Mouse (Mus musculus): ENCODE measurements around the gene Ntf5. TPM values are rescaled to one million over a fixed set of nuclear protein-coding genes. Genes with fewer than 3 reads are reported as not detected.

Gene Ntf5
- total and polyA plus RNA-seq, 2 experiments from 2014 or later = not detected

DNA sequence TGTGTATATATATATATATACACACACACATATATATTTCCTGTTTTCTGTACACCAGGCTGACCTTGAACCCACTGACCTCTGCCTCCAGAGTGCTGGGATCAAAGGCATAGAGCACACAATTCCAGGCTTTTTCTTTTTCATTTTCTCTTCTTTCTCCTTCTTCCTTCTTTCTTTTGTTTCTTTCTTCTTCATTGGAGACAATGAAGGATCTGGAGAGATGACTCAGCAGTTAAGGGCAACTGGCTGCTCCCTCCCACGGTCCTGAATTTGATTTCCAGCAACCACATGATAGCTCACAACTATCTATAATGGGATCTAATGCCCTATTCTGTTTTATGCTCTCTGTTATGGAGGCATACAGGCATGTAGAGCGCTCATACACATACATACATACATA, 16.7 kb upstream of the Ntf5 start:
- Histone ChIP-seq H3K4me1 (ENCODE audit: insufficient read depth, low read length) (peaks cover 8% of the 10 kb centered on the region), H3K27me3 (ENCODE audit: insufficient read depth, low read length) (no peaks in the 10 kb centered on the region; the same call in 1 of the 2 replicates), H3K9me3 (ENCODE audit: low read length) (no peaks in the 10 kb centered on the region), H3K4me3 (ENCODE audit: low read depth, low read length) (no peak overlapping the region), H3K27ac (ENCODE audit: low read depth, low read length) (no peak overlapping the region), H3K36me3 (ENCODE audit: insufficient read depth, low read length) (0 out of 2 replicates have a peak, but pooled peaks cover 2% of the 10 kb centered on the region), H3K9ac (replicated peaks; ENCODE audit: low read length, poor library complexity, severe bottlenecking) (no peak overlapping the region), H3K4me2 (ENCODE audit: low read depth, low read length, poor library complexity, severe bottlenecking) (no peak overlapping the region)
- 72% methylated on average over 2 of the region's 2 CpGs for WGBS
- ATAC-seq (ENCODE audit: low FRiP score) (no peak), DNase-seq (ENCODE audit: low spot score) (no peak)
- TF ChIP-seq CTCF (IDR thresholded peaks at IDR 0.05) = no peak

DNA sequence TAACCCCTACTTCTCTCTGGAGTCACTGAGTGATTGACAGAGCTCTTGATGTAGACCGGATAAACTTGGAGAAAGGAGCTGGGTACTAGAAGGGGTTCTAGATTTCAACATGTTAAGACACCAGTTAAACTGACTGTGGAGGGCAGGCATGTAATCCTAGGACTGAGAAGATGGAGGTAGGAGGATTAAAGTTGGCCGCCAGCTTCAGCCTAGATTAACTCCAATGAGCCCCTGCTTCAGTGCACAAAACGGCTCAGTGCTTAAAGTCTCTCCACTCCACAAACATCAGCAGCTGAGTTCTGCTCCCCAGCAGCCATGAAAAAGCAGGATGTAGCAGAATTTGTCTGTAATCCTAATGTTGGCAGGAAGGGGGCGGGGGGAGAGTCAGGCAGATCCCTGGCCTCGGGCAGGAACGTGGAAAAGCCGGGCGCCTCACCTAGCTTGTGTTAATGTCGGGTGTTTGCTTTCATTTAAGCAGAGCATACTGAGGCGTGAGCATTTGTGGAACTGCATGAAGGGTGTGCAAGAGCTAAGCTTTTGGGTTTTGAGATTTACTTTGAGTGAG, 11.9 kb upstream of the Ntf5 start:
- Histone ChIP-seq H3K4me1 (ENCODE audit: insufficient read depth, low read length) (no peaks in the 10 kb centered on the region), H3K27ac (ENCODE audit: low read depth, low read length) (no peak overlapping the region), H3K4me3 (ENCODE audit: low read depth, low read length) (no peak overlapping the region), H3K36me3 (ENCODE audit: insufficient read depth, low read length) (no peaks in the 10 kb centered on the region), H3K9me3 (ENCODE audit: low read length) (no peaks in the 10 kb centered on the region), H3K9ac (replicated peaks; ENCODE audit: low read length, poor library complexity, severe bottlenecking) (no peak overlapping the region), H3K4me2 (ENCODE audit: low read depth, low read length, poor library complexity, severe bottlenecking) (no peak overlapping the region), H3K27me3 (ENCODE audit: insufficient read depth, low read length) (peaks cover 17% of the 10 kb centered on the region)
- no peak for TF ChIP-seq CTCF (IDR thresholded peaks at IDR 0.05)
- DNase-seq (ENCODE audit: low spot score) (no peak), ATAC-seq (ENCODE audit: low FRiP score) (no peak)
- WGBS = 65% methylated on average over 10 of the region's 10 CpGs

DNA sequence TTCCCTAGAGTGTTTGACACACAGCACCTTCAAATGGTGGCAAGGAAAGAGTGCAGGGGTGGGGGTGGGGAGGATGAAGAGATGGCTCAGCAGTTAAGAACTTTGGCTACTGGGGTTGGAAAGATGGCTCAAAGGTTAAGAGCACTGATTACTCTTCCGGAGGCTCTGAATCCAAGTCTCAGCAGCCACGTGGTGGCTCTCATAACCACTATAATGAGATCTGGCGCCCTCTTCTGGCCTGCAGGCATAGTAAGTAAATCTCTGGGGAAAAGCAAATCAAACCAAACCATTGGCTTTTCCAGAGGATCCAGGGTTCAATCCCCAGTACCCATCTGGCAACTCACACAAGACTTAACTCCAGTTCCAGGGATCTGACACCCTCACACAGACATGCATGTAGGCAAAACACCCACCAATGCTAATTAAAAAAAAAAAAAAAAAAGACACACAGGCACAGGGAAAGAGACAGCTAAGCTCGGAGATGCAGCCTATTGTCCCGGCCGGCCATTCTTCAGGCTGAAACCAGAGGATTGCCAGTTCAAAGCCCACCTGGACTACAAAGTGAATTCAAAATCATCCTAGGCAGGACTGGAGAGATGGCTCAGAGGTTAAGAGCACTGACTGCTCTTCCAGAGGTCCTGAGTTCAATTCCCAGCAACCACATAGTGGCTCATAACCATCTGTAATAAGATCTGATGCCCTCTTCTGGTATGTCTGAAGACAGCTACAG, 9.8 kb upstream of the Ntf5 start:
- no peak overlapping the region for H3K4me3 ChIP-seq (ENCODE audit: low read depth, low read length)
- DNase-seq (ENCODE audit: low spot score) (peak; percentile 64), ATAC-seq (ENCODE audit: low FRiP score) (no peak)
- H3K4me2 ChIP-seq (ENCODE audit: low read depth, low read length, poor library complexity, severe bottlenecking) = no peak overlapping the region
- no peak overlapping the region for H3K27ac ChIP-seq (ENCODE audit: low read depth, low read length)
- TF ChIP-seq CTCF (IDR thresholded peaks at IDR 0.05) = peak; percentile 65
- H3K27me3 ChIP-seq (ENCODE audit: insufficient read depth, low read length) = peaks cover 37% of the 10 kb centered on the region
- H3K9me3 ChIP-seq (ENCODE audit: low read length) = no peaks in the 10 kb centered on the region
- 45% methylated on average over 6 of the region's 6 CpGs for WGBS
- H3K9ac ChIP-seq (replicated peaks; ENCODE audit: low read length, poor library complexity, severe bottlenecking) = no peak overlapping the region
- H3K4me1 ChIP-seq (ENCODE audit: insufficient read depth, low read length) = no peaks in the 10 kb centered on the region
- H3K36me3 ChIP-seq (ENCODE audit: insufficient read depth, low read length) = no peaks in the 10 kb centered on the region

DNA sequence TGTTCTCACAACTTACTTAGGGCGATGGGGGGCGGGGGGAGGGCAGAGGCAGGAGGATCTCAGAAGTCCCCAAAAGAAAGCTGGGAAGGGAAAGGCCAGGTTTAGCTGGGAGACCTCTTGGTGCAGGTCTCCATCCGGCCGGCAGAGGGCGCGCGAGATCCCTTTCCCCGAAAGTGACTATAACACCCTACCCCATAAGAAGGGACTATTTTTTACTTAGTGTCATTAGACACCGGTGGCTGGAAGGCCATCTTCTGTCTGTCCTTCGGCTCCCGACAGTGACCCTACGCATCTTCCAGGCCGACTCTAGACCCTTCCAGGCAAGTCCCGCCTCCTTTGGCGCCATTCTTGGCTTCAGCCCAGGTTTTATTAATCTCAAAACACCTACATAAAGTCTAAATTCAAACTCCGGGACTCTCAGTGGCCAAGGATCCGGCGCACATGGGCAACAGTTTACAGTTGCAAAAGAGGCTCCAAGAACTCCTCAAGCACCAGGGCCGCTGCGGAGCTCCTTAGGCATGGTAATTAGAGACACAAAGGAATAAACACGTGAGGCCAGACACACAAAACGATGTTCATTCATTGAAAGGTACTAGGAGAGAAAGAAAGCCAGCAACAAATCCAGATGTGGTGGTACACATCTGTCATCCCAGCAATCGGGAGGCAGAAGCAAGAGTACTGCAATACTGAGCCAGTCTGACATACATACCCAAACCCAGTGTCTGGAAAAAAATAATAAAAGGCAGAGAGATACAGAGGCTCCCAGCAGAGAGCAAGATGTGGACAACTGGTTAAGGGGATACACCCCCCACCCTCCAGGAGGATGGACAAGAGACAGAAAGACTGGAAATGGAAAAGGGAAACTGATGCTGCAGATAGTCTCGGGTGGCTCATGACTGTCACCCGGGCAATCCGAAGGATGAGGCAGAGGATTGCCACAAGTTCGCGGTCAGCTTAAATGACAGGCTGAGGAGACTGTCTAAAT, 8.1 kb upstream of the Ntf5 start, which contains the start of gene Kcna7:
Kcna7 (plus strand) TSS at position 563 of the 985 bp plus-strand sequence.
- no peak within 1 kb of the TSS for H3K9ac ChIP-seq (replicated peaks; ENCODE audit: low read length, poor library complexity, severe bottlenecking)
- peak within 1 kb of the TSS; percentile 36 for H3K4me3 ChIP-seq (ENCODE audit: low read depth, low read length)
- H3K27me3 ChIP-seq (ENCODE audit: insufficient read depth, low read length) = peaks cover 54% of the 10 kb centered on the region
- TF ChIP-seq CTCF (IDR thresholded peaks at IDR 0.05) = peak; percentile 83
- ATAC-seq (ENCODE audit: low FRiP score) (no peak), DNase-seq (ENCODE audit: low spot score) (no peak)
- H3K27ac ChIP-seq (ENCODE audit: low read depth, low read length) = no peak within 1 kb of the TSS
- no peaks in the 10 kb centered on the region for H3K36me3 ChIP-seq (ENCODE audit: insufficient read depth, low read length)
- 12% methylated on average over 28 of the region's 28 CpGs for WGBS
- H3K4me1 ChIP-seq (ENCODE audit: insufficient read depth, low read length) = no peaks in the 10 kb centered on the region
- no peaks in the 10 kb centered on the region for H3K9me3 ChIP-seq (ENCODE audit: low read length)
- peak within 1 kb of the TSS; percentile 46 for H3K4me2 ChIP-seq (ENCODE audit: low read depth, low read length, poor library complexity, severe bottlenecking)

DNA sequence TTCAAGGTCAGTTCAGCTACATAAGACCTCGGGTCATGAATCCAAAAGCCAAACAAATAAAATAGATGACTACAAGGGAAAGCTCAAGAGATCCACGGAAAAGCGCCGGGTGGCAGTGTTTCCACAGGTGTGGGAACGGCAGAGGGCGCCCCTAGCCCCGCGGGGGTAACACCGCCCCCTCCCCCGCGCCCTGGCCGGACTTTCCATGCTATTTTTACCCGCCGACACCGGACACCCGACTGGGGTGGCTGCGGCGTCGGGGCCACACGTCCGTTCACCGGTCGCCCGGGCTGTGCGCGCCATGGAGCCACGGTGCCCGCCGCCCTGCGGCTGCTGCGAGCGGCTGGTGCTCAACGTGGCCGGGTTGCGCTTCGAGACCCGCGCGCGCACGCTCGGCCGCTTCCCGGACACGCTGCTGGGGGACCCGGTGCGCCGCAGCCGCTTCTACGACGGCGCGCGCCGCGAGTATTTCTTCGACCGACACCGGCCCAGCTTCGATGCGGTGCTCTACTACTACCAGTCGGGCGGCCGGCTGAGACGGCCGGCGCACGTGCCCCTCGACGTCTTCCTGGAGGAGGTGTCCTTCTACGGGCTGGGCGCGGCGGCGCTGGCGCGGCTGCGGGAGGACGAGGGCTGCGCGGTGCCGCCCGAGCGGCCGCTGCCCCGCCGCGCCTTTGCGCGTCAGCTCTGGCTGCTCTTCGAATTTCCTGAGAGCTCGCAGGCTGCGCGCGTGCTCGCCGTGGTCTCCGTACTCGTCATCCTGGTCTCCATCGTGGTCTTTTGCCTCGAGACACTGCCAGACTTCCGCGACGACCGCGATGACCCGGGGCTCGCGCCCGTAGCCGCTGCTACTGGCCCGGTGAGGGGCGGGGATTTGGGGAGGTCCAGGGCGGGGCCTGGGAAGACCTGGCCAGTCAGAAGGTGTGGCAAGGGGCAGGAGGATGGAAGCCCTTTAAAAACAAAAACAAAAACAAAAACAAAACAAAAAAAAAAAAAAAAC, 7.0 kb upstream of the Ntf5 start:
- ATAC-seq (ENCODE audit: low FRiP score) = no peak
- TF ChIP-seq CTCF (IDR thresholded peaks at IDR 0.05) = no peak
- Histone ChIP-seq H3K9ac (replicated peaks; ENCODE audit: low read length, poor library complexity, severe bottlenecking) (0 out of 2 replicates have a peak overlapping the region, but pooled peaks have one; percentile 24), H3K4me3 (ENCODE audit: low read depth, low read length) (peak overlapping the region; percentile 36), H3K27ac (ENCODE audit: low read depth, low read length) (no peak overlapping the region), H3K9me3 (ENCODE audit: low read length) (no peaks in the 10 kb centered on the region), H3K27me3 (ENCODE audit: insufficient read depth, low read length) (peaks cover 64% of the 10 kb centered on the region), H3K36me3 (ENCODE audit: insufficient read depth, low read length) (no peaks in the 10 kb centered on the region), H3K4me2 (ENCODE audit: low read depth, low read length, poor library complexity, severe bottlenecking) (peak overlapping the region; percentile 46), H3K4me1 (ENCODE audit: insufficient read depth, low read length) (no peaks in the 10 kb centered on the region)
- DNase-seq (ENCODE audit: low spot score) = no peak
- WGBS = 3% methylated on average over 89 of the region's 114 CpGs

Data from midbrain, postnatal 0 days (tissue).